Comparison of ENCODE assay signal across 17 mouse cellular contexts in the genomic region with DNA sequence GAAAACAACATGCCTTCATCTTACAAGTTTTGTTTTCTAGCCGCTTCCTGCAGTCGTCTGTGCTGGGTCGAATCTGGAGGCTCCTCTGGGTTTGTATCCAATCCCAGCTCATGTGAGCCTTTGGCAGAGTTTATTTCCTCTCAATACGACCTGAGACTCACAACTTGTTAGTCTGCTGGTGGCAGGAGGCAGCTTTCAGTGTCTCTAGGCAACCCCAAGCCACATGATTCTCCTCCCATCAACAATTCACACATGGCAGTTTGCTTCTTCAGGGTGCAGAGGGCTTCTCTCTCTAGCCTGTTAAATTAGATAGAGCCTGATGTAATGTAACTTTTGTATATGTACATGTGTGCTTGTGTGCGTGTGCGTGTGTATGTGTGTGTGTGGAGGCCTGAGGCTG.
"Had no signal": no experiment of that assay in that cellular context is flagged by ENCODE, and none has a peak within 500 bp of the region (broad histone marks: within the 10 kb centered on the region; RNA-seq: fewer than 3 reads in every experiment).

No protein-coding gene starts in this region.

- ATAC-seq: inflammation-experienced regulatory T-cells, adult 6 months; intestine, postnatal 0 days; liver, postnatal 0 days had no signal

- H3K4me2 ChIP-seq: limb, embryonic 12.5 days; liver, embryonic 13.5 days; lung, embryonic 15.5 days; midbrain, embryonic 12.5 days; neural tube, embryonic 13.5 days had no signal

- H3K9ac ChIP-seq: limb, embryonic 12.5 days; liver, embryonic 13.5 days; liver, postnatal 0 days; lung, embryonic 15.5 days; midbrain, embryonic 12.5 days; neural tube, embryonic 13.5 days had no signal

- H3K4me1 ChIP-seq: limb, embryonic 12.5 days; liver, embryonic 13.5 days; lung, embryonic 15.5 days; megakaryocyte, embryonic 14.5 days; midbrain, embryonic 12.5 days; neural tube, embryonic 13.5 days had no signal

- H3K27ac ChIP-seq: limb, embryonic 12.5 days; liver, embryonic 13.5 days; lung, embryonic 15.5 days; macrophage; midbrain, embryonic 12.5 days; neural tube, embryonic 13.5 days had no signal

- DNase-seq: kidney, adult 8-10 months; kidney, postnatal 25 days; liver; liver, embryonic 13.5 days; liver, postnatal 0 days; lung, postnatal 14 days; right cerebral cortex, adult 18-20 months; right cerebral cortex, postnatal 25 days; thymus, postnatal 4 days had no signal

- H3K27me3 ChIP-seq: limb, embryonic 12.5 days; liver, embryonic 13.5 days; lung, embryonic 15.5 days; neural tube, embryonic 13.5 days had no signal

- H3K4me3 ChIP-seq: limb, embryonic 12.5 days; liver, embryonic 13.5 days; lung, embryonic 15.5 days; megakaryocyte, embryonic 14.5 days; midbrain, embryonic 12.5 days; neural tube, embryonic 13.5 days had no signal

- H3K36me3 ChIP-seq: limb, embryonic 12.5 days; liver, embryonic 13.5 days; lung, embryonic 15.5 days; midbrain, embryonic 12.5 days; neural tube, embryonic 13.5 days had no signal

- H3K9me3 ChIP-seq: limb, embryonic 12.5 days; liver, embryonic 13.5 days; lung, embryonic 15.5 days; midbrain, embryonic 12.5 days; neural tube, embryonic 13.5 days had no signal
